Mouse (Mus musculus) heart, embryonic 16.5 days (tissue): Measurements from ENCODE around the gene Elf2. TPM values are rescaled to one million over a fixed set of nuclear protein-coding genes. Genes with fewer than 3 reads are reported as not detected.
A peak's percentile ranks its signal among the peaks of the same experiment; 100 is the strongest.

Experiments
- ATAC-seq: fragments of 200-750 bp; cut with Nextera tagmentation; replicated peaks from 2 replicates; pipeline ENCODE4 v1.8.0; 2017; ENCODE audit warnings: moderate number of reproducible peaks; ENCODE audit not compliant: insufficient read depth, low FRiP score; ENCODE audit errors: extremely low read depth
- H3K27ac ChIP-seq: fragments of 300-500 bp; sonication (generic); 2 replicates; pipeline ENCODE4 v1.5.1; 2014; ENCODE audit warnings: mild to moderate bottlenecking, low read length, control low read depth, moderate library complexity
- H3K27me3 ChIP-seq: fragments of 300-500 bp; sonication (generic); 2 replicates; pipeline ENCODE4 v1.6.1; 2014; ENCODE audit warnings: low read length, mixed read lengths; ENCODE audit not compliant: control insufficient read depth, insufficient read depth
- H3K36me3 ChIP-seq: fragments of 300-500 bp; sonication (generic); 2 replicates; pipeline ENCODE4 v1.6.1; 2014; ENCODE audit not compliant: control insufficient read depth, insufficient read depth
- H3K4me1 ChIP-seq: fragments of 300-500 bp; sonication (generic); 2 replicates; pipeline ENCODE4 v1.6.1; 2014; ENCODE audit warnings: low read length, mixed read lengths; ENCODE audit not compliant: control insufficient read depth, insufficient read depth
- H3K4me2 ChIP-seq: fragments of 300-500 bp; sonication (generic); 2 replicates; pipeline ENCODE4 v1.6.1; 2014; ENCODE audit warnings: low read depth, mild to moderate bottlenecking, control low read depth, low read length
- H3K4me3 ChIP-seq: fragments of 300-500 bp; sonication (generic); 2 replicates; pipeline ENCODE4 v1.5.1; 2014; ENCODE audit warnings: mild to moderate bottlenecking, control low read depth, low read length
- H3K9ac ChIP-seq: fragments of 300-500 bp; sonication (generic); 2 replicates; pipeline ENCODE4 v1.6.1; 2014; ENCODE audit warnings: low read length, control low read depth
- H3K9me3 ChIP-seq: fragments of 300-500 bp; sonication (generic); replicated peaks from 2 replicates; pipeline ENCODE4 v1.6.1; 2016; ENCODE audit warnings: low read length; ENCODE audit not compliant: control insufficient read depth
- WGBS: fragments of 180-500 bp; shearing (Covaris S2); extraction: QIAGEN DNeasy Blood & Tissue Kit; methylation state at CpG from one replicate; pipeline ENCODE4 v1.1.7; 2014; 5-methylcytosine and 5-hydroxymethylcytosine counted together
- polyA plus RNA-seq: library from polyadenylated mRNA; unstranded; fragments of >200 nt; fragmentation: Nextera tagmentation; extraction: Ambion mirVana; gene quantifications from 2 replicates; pipeline ENCODE4 v1.2.1, GENCODE M21; 2015

The Elf2 gene
- polyA plus RNA-seq, 1 experiment from 2014 or later = 53.4 TPM

- Histone ChIP-seq H3K9me3 (no peaks in the 10 kb centered on the region), H3K27ac (no peak overlapping the region), H3K4me3 (no peak overlapping the region), H3K9ac (no peak overlapping the region), H3K4me2 (no peak overlapping the region), H3K4me1 (peaks cover 26% of the 10 kb centered on the region), H3K36me3 (peaks cover 7% of the 10 kb centered on the region), H3K27me3 (no peaks in the 10 kb centered on the region)
- 45% methylated on average over 2 of the region's 2 CpGs for WGBS
- ATAC-seq = no peak
Observed at GRCm38 (mm10) chr3:51306621-51307020, 33.8 kb downstream of the Elf2 start.

GRCm38 (mm10) chr3:51305961-51306360 lies 34.5 kb downstream of the Elf2 start:
- H3K4me3 ChIP-seq = no peak overlapping the region
- no peak overlapping the region for H3K9ac ChIP-seq
- no peaks in the 10 kb centered on the region for H3K9me3 ChIP-seq
- H3K27me3 ChIP-seq = no peaks in the 10 kb centered on the region
- ATAC-seq = no peak
- no peak overlapping the region for H3K27ac ChIP-seq
- H3K4me2 ChIP-seq = no peak overlapping the region
- H3K4me1 ChIP-seq = peaks cover 26% of the 10 kb centered on the region
- WGBS = 75% methylated on average over 8 of the region's 8 CpGs
- peaks cover 7% of the 10 kb centered on the region for H3K36me3 ChIP-seq

GRCm38 (mm10) chr3:51302971-51303476 lies 37.4 kb downstream of the Elf2 start:
- Histone ChIP-seq H3K4me3 (no peak overlapping the region), H3K4me1 (peaks cover 14% of the 10 kb centered on the region), H3K4me2 (no peak overlapping the region), H3K9me3 (no peaks in the 10 kb centered on the region), H3K9ac (no peak overlapping the region), H3K36me3 (peaks cover 4% of the 10 kb centered on the region), H3K27me3 (no peaks in the 10 kb centered on the region), H3K27ac (peak overlapping the region; percentile 72)
- ATAC-seq = peak; percentile 63; the same call in 1 of the 2 replicates
- 39% methylated on average over 3 of the region's 3 CpGs for WGBS

GRCm38 (mm10) chr3:51301583-51301982 lies 38.9 kb downstream of the Elf2 start:
- peak overlapping the region; percentile 57; the same call in 1 of the 2 replicates for H3K27ac ChIP-seq
- H3K4me2 ChIP-seq = no peak overlapping the region
- H3K9me3 ChIP-seq = no peaks in the 10 kb centered on the region
- H3K4me1 ChIP-seq = peaks cover 14% of the 10 kb centered on the region
- no peak overlapping the region for H3K4me3 ChIP-seq
- WGBS = 64% methylated on average over 6 of the region's 6 CpGs
- H3K27me3 ChIP-seq = no peaks in the 10 kb centered on the region
- peak; percentile 52 for ATAC-seq
- no peaks in the 10 kb centered on the region for H3K36me3 ChIP-seq
- no peak overlapping the region for H3K9ac ChIP-seq

GRCm38 (mm10) chr3:51296790-51297189 lies 43.7 kb downstream of the Elf2 start:
- Histone ChIP-seq H3K4me1 (0 out of 2 replicates have a peak, but pooled peaks cover 2% of the 10 kb centered on the region), H3K27ac (no peak overlapping the region), H3K36me3 (peaks cover 6% of the 10 kb centered on the region; the same call in 1 of the 2 replicates), H3K4me3 (no peak overlapping the region), H3K9ac (no peak overlapping the region), H3K4me2 (no peak overlapping the region), H3K9me3 (no peaks in the 10 kb centered on the region), H3K27me3 (no peaks in the 10 kb centered on the region)
- 52% methylated on average over 1 of the region's 1 CpGs for WGBS
- no peak for ATAC-seq

- no peak for ATAC-seq
- Histone ChIP-seq H3K4me2 (no peak overlapping the region), H3K4me1 (no peaks in the 10 kb centered on the region), H3K4me3 (no peak overlapping the region), H3K27me3 (no peaks in the 10 kb centered on the region), H3K9me3 (no peaks in the 10 kb centered on the region), H3K36me3 (peaks cover 6% of the 10 kb centered on the region; the same call in 1 of the 2 replicates), H3K9ac (no peak overlapping the region), H3K27ac (no peak overlapping the region)
- WGBS = 68% methylated on average over 2 of the region's 2 CpGs
Observed at GRCm38 (mm10) chr3:51295225-51295624, 45.2 kb downstream of the Elf2 start.

- no peak overlapping the region for H3K27ac ChIP-seq
- H3K4me3 ChIP-seq = no peak overlapping the region
- 70% methylated on average over 2 of the region's 2 CpGs for WGBS
- no peaks in the 10 kb centered on the region for H3K9me3 ChIP-seq
- no peak overlapping the region for H3K9ac ChIP-seq
- H3K4me2 ChIP-seq = no peak overlapping the region
- no peaks in the 10 kb centered on the region for H3K27me3 ChIP-seq
- no peaks in the 10 kb centered on the region for H3K4me1 ChIP-seq
- H3K36me3 ChIP-seq = peaks cover 6% of the 10 kb centered on the region; the same call in 1 of the 2 replicates
- ATAC-seq = no peak
Observed at GRCm38 (mm10) chr3:51294251-51294650, 46.2 kb downstream of the Elf2 start.

- 56% methylated on average over 11 of the region's 11 CpGs for WGBS
- no peak overlapping the region for H3K4me2 ChIP-seq
- no peak overlapping the region for H3K9ac ChIP-seq
- no peaks in the 10 kb centered on the region for H3K9me3 ChIP-seq
- ATAC-seq = no peak; the same call in 1 of the 2 replicates
- peaks cover 6% of the 10 kb centered on the region for H3K4me1 ChIP-seq
- no peaks in the 10 kb centered on the region for H3K27me3 ChIP-seq
- H3K4me3 ChIP-seq = no peak overlapping the region
- H3K27ac ChIP-seq = no peak overlapping the region
- H3K36me3 ChIP-seq = peaks cover 8% of the 10 kb centered on the region
Observed at GRCm38 (mm10) chr3:51288880-51289821, 51.3 kb downstream of the Elf2 start.

GRCm38 (mm10) chr3:51284375-51284774 lies 56.1 kb downstream of the Elf2 start:
- H3K27me3 ChIP-seq = no peaks in the 10 kb centered on the region
- H3K9ac ChIP-seq = no peak overlapping the region
- peak; percentile 60 for ATAC-seq
- H3K4me2 ChIP-seq = no peak overlapping the region
- WGBS = 30% methylated on average over 1 of the region's 1 CpGs
- no peak overlapping the region for H3K4me3 ChIP-seq
- H3K9me3 ChIP-seq = no peaks in the 10 kb centered on the region
- H3K36me3 ChIP-seq = peaks cover 4% of the 10 kb centered on the region
- H3K4me1 ChIP-seq = peaks cover 6% of the 10 kb centered on the region
- no peak overlapping the region for H3K27ac ChIP-seq
